Mouse (Mus musculus) hindbrain, embryonic 13.5 days (tissue): Measurements from ENCODE around the gene Taz. TPM values are rescaled to one million over a fixed set of nuclear protein-coding genes. Genes with fewer than 3 reads are reported as not detected.

Source experiments
- ATAC-seq: fragments of 200-750 bp; cut with Nextera tagmentation; 2 replicates; pipeline ENCODE4 v1.8.0; 2017; ENCODE audit warnings: moderate TSS enrichment; ENCODE audit not compliant: low FRiP score
- H3K27ac ChIP-seq: fragments of 300-500 bp; sonication (generic); 2 replicates; pipeline ENCODE4 v1.5.1; 2015; ENCODE audit warnings: inconsistent platforms, mild to moderate bottlenecking, moderate library complexity
- H3K27me3 ChIP-seq: fragments of 300-500 bp; sonication (generic); 2 replicates; pipeline ENCODE4 v1.6.1; 2015; ENCODE audit warnings: mild to moderate bottlenecking, inconsistent platforms
- H3K36me3 ChIP-seq: fragments of 300-500 bp; sonication (generic); 2 replicates; pipeline ENCODE4 v1.6.1; 2015; ENCODE audit warnings: mild to moderate bottlenecking, inconsistent platforms
- H3K4me1 ChIP-seq: fragments of 300-500 bp; sonication (generic); replicated peaks from 2 replicates; pipeline ENCODE4 v1.6.1; 2015; ENCODE audit warnings: inconsistent platforms
- H3K4me2 ChIP-seq: fragments of 300-500 bp; sonication (generic); 2 replicates; pipeline ENCODE4 v1.6.1; 2015; ENCODE audit warnings: inconsistent platforms, mild to moderate bottlenecking, moderate library complexity
- H3K4me3 ChIP-seq: fragments of 300-500 bp; sonication (generic); 2 replicates; pipeline ENCODE4 v1.5.1; 2015; ENCODE audit warnings: mild to moderate bottlenecking, inconsistent platforms
- H3K9ac ChIP-seq: fragments of 300-500 bp; sonication (generic); 2 replicates; pipeline ENCODE4 v1.6.1; 2015; ENCODE audit warnings: mild to moderate bottlenecking, inconsistent platforms
- H3K9me3 ChIP-seq: fragments of 300-500 bp; sonication (generic); 2 replicates; pipeline ENCODE4 v1.6.1; 2016; ENCODE audit warnings: inconsistent platforms
- WGBS: fragments of 180-500 bp; shearing (Covaris S2); methylation state at CpG from one replicate; pipeline ENCODE4 v1.1.7; 2015; 5-methylcytosine and 5-hydroxymethylcytosine counted together
- polyA plus RNA-seq: library from polyadenylated mRNA; unstranded; fragments of >200 nt; fragmentation: Nextera tagmentation; extraction: Ambion mirVana; gene quantifications from 2 replicates; pipeline ENCODE4 v1.2.1, GENCODE M21; 2015

Gene Taz
- polyA plus RNA-seq, 1 experiment from 2014 or later: 91.5 TPM

GRCm38 (mm10) chrX:74283092-74283437 lies 1.4 kb downstream of the Taz start:
- peak; percentile 60 for ATAC-seq
- Histone ChIP-seq H3K9me3 (no peaks in the 10 kb centered on the region), H3K9ac (peak overlapping the region; percentile 86), H3K4me1 (peaks cover 20% of the 10 kb centered on the region), H3K27me3 (no peaks in the 10 kb centered on the region), H3K4me3 (peak overlapping the region; percentile 53), H3K4me2 (peak overlapping the region; percentile 66), H3K27ac (peak overlapping the region; percentile 87), H3K36me3 (no peaks in the 10 kb centered on the region)
- 43% methylated on average over 5 of the region's 5 CpGs for WGBS

GRCm38 (mm10) chrX:74293431-74293830 lies 11.7 kb downstream of the Taz start:
- H3K27ac ChIP-seq: no peak overlapping the region
- H3K4me1 ChIP-seq: peaks cover 5% of the 10 kb centered on the region; the same call in 1 of the 2 replicates
- no peaks in the 10 kb centered on the region for H3K9me3 ChIP-seq
- no peaks in the 10 kb centered on the region for H3K27me3 ChIP-seq
- no peak for ATAC-seq
- peaks cover 6% of the 10 kb centered on the region; the same call in 1 of the 2 replicates for H3K36me3 ChIP-seq
- no peak overlapping the region for H3K9ac ChIP-seq
- 86% methylated on average over 4 of the region's 4 CpGs for WGBS
- no peak overlapping the region for H3K4me2 ChIP-seq
- H3K4me3 ChIP-seq: no peak overlapping the region

DNA sequence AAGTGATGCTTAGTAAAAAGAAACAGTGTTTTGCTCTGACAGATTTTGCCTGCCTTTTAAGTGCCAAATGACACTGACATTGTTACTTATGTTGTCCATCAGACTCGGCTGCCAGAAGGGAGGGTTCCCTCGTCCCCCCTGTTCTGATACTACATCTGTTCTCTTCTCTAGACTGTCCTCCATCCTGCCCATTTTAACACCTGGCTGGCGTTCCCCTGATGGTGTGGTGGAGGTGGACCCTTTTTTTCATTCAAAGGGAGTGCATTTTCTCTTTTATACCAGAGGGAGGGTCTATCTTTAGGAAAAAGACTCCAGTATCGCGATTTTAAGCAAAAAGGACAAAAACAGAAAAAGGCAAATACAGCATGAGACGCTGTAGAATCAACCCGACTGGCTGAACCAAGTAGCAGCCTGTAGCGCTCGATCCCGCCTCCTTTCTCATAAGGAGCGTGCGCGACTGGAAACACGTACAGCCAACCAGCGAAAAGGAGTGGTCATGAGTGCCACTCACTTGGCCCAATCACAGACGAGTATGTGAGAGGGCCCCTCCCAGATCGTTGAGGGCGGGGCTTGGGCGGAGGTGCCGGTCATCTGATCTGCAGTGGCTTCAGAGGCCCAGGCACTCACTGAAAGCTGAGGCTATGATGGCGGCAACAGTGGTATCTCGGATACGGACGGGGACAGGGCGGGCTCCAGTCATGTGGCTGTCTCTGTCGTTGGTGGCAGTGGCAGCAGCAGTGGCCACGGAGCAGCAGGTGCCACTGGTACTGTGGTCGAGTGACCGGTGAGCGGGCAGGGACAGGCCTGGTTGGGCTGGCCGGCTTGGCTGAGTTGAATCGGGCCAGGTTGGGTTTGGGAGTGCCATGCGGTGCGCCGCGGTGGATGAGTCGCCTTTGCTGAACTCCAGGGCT lies 15.1 kb downstream of the Taz start, which contains the start of gene Atp6ap1:
TSS of gene Atp6ap1 (plus strand) at position 560 of the 911 bp plus-strand sequence.
- Histone ChIP-seq H3K4me2 (peak within 1 kb of the TSS; percentile 68), H3K9ac (peak within 1 kb of the TSS; percentile 87), H3K4me1 (peaks cover 12% of the 10 kb centered on the region; the same call in 1 of the 2 replicates), H3K9me3 (no peaks in the 10 kb centered on the region), H3K4me3 (peak within 1 kb of the TSS; percentile 67), H3K27ac (peak within 1 kb of the TSS; percentile 83), H3K27me3 (no peaks in the 10 kb centered on the region), H3K36me3 (peaks cover 23% of the 10 kb centered on the region)
- 18% methylated on average over 37 of the region's 37 CpGs for WGBS
- ATAC-seq: peak; percentile 99

GRCm38 (mm10) chrX:74298348-74298747 lies 16.6 kb downstream of the Taz start:
- no peak for ATAC-seq
- Histone ChIP-seq H3K4me2 (peak overlapping the region; percentile 27; the same call in 1 of the 2 replicates), H3K36me3 (peaks cover 39% of the 10 kb centered on the region), H3K27me3 (no peaks in the 10 kb centered on the region), H3K4me3 (no peak overlapping the region), H3K4me1 (peaks cover 12% of the 10 kb centered on the region; the same call in 1 of the 2 replicates), H3K9ac (no peak overlapping the region), H3K9me3 (no peaks in the 10 kb centered on the region), H3K27ac (no peak overlapping the region)
- WGBS: 79% methylated on average over 1 of the region's 1 CpGs

GRCm38 (mm10) chrX:74299721-74300120 lies 18.0 kb downstream of the Taz start:
- WGBS: 85% methylated on average over 3 of the region's 3 CpGs
- no peak overlapping the region for H3K9ac ChIP-seq

DNA sequence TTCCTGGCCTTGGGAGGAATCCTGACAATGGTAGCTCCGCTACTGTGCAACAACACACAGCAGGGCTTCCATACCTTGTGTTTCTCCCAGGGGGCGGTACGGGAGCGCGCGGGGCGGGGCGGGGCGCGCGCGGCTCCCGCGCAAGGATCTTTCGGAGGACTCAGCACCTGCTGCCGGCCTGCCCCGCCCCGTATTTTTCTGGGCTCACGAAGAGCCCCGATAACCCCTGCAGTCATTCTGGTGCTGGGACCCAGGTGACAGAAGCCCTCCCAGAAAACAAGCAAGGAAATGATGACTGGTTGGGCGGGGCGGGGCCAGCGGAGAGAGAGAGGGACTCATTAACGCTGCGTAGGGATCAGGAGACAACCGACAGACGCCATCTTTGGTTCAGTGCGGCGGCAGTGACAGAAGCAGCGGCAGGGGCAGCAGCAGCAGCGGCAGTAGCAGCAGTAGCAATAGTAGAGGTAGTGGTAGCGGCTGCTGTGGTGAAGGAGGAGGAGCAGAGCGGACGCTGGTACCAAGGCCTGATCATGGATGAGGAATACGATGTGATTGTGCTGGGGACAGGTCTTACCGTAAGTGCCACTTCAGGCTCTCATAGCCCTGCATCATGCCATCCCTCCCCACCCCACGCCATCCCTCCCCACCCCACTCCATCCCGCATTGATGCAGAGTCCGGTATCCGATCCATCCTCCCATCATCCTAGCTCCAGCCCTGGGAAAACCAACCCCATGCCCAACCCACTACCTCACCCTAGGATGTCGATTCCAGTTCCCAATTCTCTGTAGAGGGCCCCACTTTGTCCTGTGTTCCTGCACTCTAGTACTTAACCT lies 23.4 kb downstream of the Taz start, which contains the start of gene Gdi1:
TSS of gene Gdi1 (plus strand) at position 132 of the 834 bp plus-strand sequence.
- peaks cover 68% of the 10 kb centered on the region for H3K36me3 ChIP-seq
- WGBS: 8% methylated on average over 41 of the region's 41 CpGs
- ATAC-seq: peak; percentile 84

More at GRCm38 (mm10) chrX:74299721-74300120, 18.0 kb downstream of the Taz start:
- Histone ChIP-seq H3K9me3 (no peaks in the 10 kb centered on the region), H3K4me2 (no peak overlapping the region), H3K27me3 (no peaks in the 10 kb centered on the region), H3K36me3 (peaks cover 45% of the 10 kb centered on the region), H3K4me3 (no peak overlapping the region), H3K27ac (no peak overlapping the region), H3K4me1 (peaks cover 19% of the 10 kb centered on the region; the same call in 1 of the 2 replicates)
- ATAC-seq: no peak

GRCm38 (mm10) chrX:74312540-74313464 lies 31.1 kb downstream of the Taz start, which contains the start of gene Fam50a:
Gene Fam50a, plus strand, starts transcription at chrX:74313033.
- ATAC-seq: peak; percentile 96
- peaks cover 28% of the 10 kb centered on the region for H3K36me3 ChIP-seq

More for the DNA sequence above, 23.4 kb downstream of the Taz start, which contains the start of gene Gdi1:
- Histone ChIP-seq H3K27ac (peak within 1 kb of the TSS; percentile 96), H3K4me2 (peak within 1 kb of the TSS; percentile 71), H3K4me3 (peak within 1 kb of the TSS; percentile 60), H3K9me3 (no peaks in the 10 kb centered on the region), H3K9ac (peak within 1 kb of the TSS; percentile 84), H3K27me3 (no peaks in the 10 kb centered on the region), H3K4me1 (peaks cover 42% of the 10 kb centered on the region)

GRCm38 (mm10) chrX:74328725-74329161 lies 47.0 kb downstream of the Taz start, which contains the start of gene Plxna3:
Gene Plxna3, plus strand, starts transcription at chrX:74329066.
- Histone ChIP-seq H3K27ac (peak within 1 kb of the TSS; percentile 88), H3K36me3 (peaks cover 19% of the 10 kb centered on the region), H3K9ac (peak within 1 kb of the TSS; percentile 80), H3K9me3 (no peaks in the 10 kb centered on the region), H3K27me3 (no peaks in the 10 kb centered on the region), H3K4me1 (peaks cover 40% of the 10 kb centered on the region), H3K4me3 (peak within 1 kb of the TSS; percentile 58), H3K4me2 (peak within 1 kb of the TSS; percentile 73)
- 27% methylated on average over 21 of the region's 30 CpGs for WGBS
- peak; percentile 96 for ATAC-seq

More at GRCm38 (mm10) chrX:74312540-74313464, 31.1 kb downstream of the Taz start, which contains the start of gene Fam50a:
- Histone ChIP-seq H3K27me3 (no peaks in the 10 kb centered on the region), H3K9ac (peak within 1 kb of the TSS; percentile 78), H3K4me3 (peak within 1 kb of the TSS; percentile 57), H3K4me2 (peak within 1 kb of the TSS; percentile 66), H3K4me1 (peaks cover 35% of the 10 kb centered on the region), H3K9me3 (no peaks in the 10 kb centered on the region), H3K27ac (peak within 1 kb of the TSS; percentile 92)
- 19% methylated on average over 59 of the region's 59 CpGs for WGBS

GRCm38 (mm10) chrX:74329215-74329671 lies 47.5 kb downstream of the Taz start:
- peak; percentile 52 for ATAC-seq

DNA sequence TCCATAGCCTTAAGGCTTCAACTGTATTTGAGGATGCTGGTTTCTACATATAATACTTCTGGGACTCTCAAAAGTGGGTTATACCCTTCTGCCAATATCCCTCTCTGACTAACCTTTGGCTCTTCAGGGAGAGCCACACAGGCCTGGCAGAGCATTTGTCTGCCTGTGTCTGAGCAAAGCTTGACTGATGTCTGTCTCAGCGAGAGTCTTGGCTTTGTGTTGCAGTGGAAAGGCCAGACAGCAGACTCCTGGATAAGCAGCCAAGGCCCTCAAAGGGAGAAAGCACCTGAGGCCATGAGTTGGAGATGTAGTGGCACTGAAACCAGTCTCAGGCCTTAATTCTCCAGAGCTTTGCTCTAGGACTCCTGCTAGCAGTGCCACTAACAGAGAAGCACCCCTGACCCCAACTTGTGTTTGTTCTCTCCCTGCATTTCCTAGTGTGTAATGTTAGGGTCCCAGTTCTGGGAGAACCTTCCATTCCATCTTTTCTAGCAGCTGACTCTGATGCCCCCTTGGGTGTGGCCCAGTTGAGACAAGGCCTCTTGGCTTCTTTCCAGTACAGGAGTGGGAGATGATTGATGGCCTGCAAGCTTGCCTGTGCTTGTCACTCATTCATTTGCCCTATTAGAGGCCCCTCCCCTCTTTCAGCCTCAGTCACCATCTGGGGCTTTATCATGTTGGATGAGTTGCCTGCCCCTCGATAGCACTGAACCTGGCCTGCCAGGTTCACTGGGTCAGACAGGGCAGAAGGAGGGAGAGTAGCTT lies 48.6 kb downstream of the Taz start:
- peak overlapping the region; percentile 58 for H3K4me3 ChIP-seq
- peak overlapping the region; percentile 88 for H3K27ac ChIP-seq
- no peaks in the 10 kb centered on the region for H3K9me3 ChIP-seq
- peak overlapping the region; percentile 73 for H3K4me2 ChIP-seq
- WGBS: 26% methylated on average over 1 of the region's 2 CpGs
- no peak for ATAC-seq
- peaks cover 34% of the 10 kb centered on the region for H3K36me3 ChIP-seq
- no peaks in the 10 kb centered on the region for H3K27me3 ChIP-seq
- peaks cover 50% of the 10 kb centered on the region for H3K4me1 ChIP-seq
- H3K9ac ChIP-seq: peak overlapping the region; percentile 80

More at GRCm38 (mm10) chrX:74329215-74329671, 47.5 kb downstream of the Taz start:
- Histone ChIP-seq H3K4me2 (peak overlapping the region; percentile 73), H3K4me3 (peak overlapping the region; percentile 58), H3K4me1 (peaks cover 45% of the 10 kb centered on the region), H3K27ac (peak overlapping the region; percentile 88), H3K27me3 (no peaks in the 10 kb centered on the region), H3K9me3 (no peaks in the 10 kb centered on the region), H3K9ac (peak overlapping the region; percentile 80), H3K36me3 (peaks cover 24% of the 10 kb centered on the region)
- WGBS: 14% methylated on average over 10 of the region's 10 CpGs
